Mouse (Mus musculus): ENCODE data around the gene Tmub1. TPM values are rescaled to one million over a fixed set of nuclear protein-coding genes. Genes with fewer than 3 reads are reported as not detected.
"Not testable (repeated sequence)": the region's sequence is repeated elsewhere in the genome, so short reads cannot be mapped to it uniquely, and the experiment has no call there.

Tmub1 gene
- total RNA-seq, 1 experiment from 2014 or later, result 8.6 TPM

- DNase-seq, result peak; percentile 93
Measured at GRCm38 (mm10) chr5:24424861-24425411, 22.7 kb downstream of the Tmub1 start.

- no peak for DNase-seq
Measured at GRCm38 (mm10) chr5:24424004-24424781, 23.5 kb downstream of the Tmub1 start.

- DNase-seq, result peak; percentile 98
Measured at GRCm38 (mm10) chr5:24423129-24424003, 24.3 kb downstream of the Tmub1 start, which contains the start of the genes Cdk5 and Slc4a2. Cdk5 (minus strand) TSS chr5:24423530. Slc4a2 (plus strand) TSS chr5:24423837.

- DNase-seq, result no peak
Measured at GRCm38 (mm10) chr5:24420381-24420780, 27.3 kb downstream of the Tmub1 start.

GRCm38 (mm10) chr5:24417587-24417986 is 30.1 kb downstream of the Tmub1 start:
- DNase-seq, result no peak

GRCm38 (mm10) chr5:24416222-24416736 is 31.4 kb downstream of the Tmub1 start:
- DNase-seq, result peak; percentile 76

GRCm38 (mm10) chr5:24413938-24414337 is 33.7 kb downstream of the Tmub1 start:
- DNase-seq, result peak; percentile 53

- DNase-seq, result no peak
Measured at GRCm38 (mm10) chr5:24413042-24413693, 34.5 kb downstream of the Tmub1 start, which contains the start of gene Asic3. Asic3 (plus strand) TSS chr5:24413392.

- DNase-seq, result no peak
Measured at GRCm38 (mm10) chr5:24412063-24412462, 35.6 kb downstream of the Tmub1 start.

GRCm38 (mm10) chr5:24409466-24409865 is 38.2 kb downstream of the Tmub1 start:
- DNase-seq, result no peak

GRCm38 (mm10) chr5:24408651-24409050 is 39.0 kb downstream of the Tmub1 start:
- DNase-seq, result peak; percentile 79

- DNase-seq, result no peak
Measured at GRCm38 (mm10) chr5:24405389-24405876, 42.2 kb downstream of the Tmub1 start.

- DNase-seq, result no peak
Measured at GRCm38 (mm10) chr5:24404594-24405360, 42.9 kb downstream of the Tmub1 start.

GRCm38 (mm10) chr5:24401969-24402368 is 45.7 kb downstream of the Tmub1 start:
- no peak for DNase-seq

- no peak for DNase-seq
Measured at GRCm38 (mm10) chr5:24400911-24401605, 46.6 kb downstream of the Tmub1 start.

GRCm38 (mm10) chr5:24400362-24400761 is 47.3 kb downstream of the Tmub1 start:
- DNase-seq, result no peak

GRCm38 (mm10) chr5:24399686-24400085 is 48.0 kb downstream of the Tmub1 start:
- DNase-seq, result no peak

- not testable (repeated sequence) for DNase-seq
Measured at GRCm38 (mm10) chr5:24396254-24396653, 51.4 kb downstream of the Tmub1 start.

Data from adrenal gland, postnatal 14 days (tissue).